Mouse (Mus musculus): ENCODE data around the gene Rpap3. TPM values are rescaled to one million over a fixed set of nuclear protein-coding genes. Genes with fewer than 3 reads are reported as not detected.

Rpap3 gene
- total RNA-seq, 2 experiments from 2014 or later: 21.2 to 22.8 TPM

DNA sequence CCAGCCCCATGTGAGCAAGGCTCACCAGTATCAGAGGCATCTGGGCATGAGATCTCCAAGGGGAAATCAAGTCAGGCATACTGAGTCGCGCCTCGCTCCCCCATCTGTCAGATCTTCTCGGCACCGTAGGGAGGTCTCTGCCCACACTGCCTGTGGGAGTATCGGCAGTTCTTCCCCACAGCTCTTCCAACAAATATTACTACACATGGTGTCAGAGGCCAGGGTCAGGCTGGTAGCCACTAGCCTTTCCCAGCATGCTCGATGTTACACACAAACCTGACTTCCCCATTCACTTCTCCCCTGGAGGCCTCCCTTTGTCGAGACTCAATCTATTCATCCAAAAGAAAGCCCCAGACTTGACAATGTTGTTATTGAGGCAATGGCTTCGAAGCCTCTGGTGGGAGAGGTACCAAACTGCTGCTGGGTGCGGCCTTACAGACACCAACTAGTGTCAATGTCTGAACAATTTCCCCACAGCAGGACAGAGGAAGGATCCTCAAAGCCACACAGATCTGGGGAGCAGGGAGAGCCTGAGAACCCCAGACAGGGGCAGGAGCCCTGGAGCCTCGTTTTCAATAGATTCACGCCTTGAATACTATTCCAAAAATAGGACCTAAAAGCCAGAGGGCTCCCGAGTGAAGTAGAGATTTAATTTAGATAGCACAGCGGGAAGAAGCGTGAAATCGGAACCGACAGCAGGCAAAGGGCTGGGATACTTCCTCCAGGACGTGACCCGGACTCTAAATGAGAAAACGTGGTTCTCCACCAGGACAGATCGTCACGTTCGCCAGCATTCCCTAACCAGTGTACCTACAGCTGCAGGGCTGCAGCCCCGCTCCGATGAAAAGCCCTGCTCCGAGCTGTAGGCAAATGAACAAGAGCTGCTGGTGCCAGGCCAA is 47.5 kb downstream of the Rpap3 start:
- DNase-seq (ENCODE audit: low spot score in 2 of 2): no peak

GRCm38 (mm10) chr15:97657420-97657819 is 48.2 kb downstream of the Rpap3 start:
- no peak for DNase-seq (ENCODE audit: low spot score in 2 of 2)

GRCm38 (mm10) chr15:97649726-97650125 is 55.9 kb downstream of the Rpap3 start:
- no peak for DNase-seq (ENCODE audit: low spot score in 2 of 2)

DNA sequence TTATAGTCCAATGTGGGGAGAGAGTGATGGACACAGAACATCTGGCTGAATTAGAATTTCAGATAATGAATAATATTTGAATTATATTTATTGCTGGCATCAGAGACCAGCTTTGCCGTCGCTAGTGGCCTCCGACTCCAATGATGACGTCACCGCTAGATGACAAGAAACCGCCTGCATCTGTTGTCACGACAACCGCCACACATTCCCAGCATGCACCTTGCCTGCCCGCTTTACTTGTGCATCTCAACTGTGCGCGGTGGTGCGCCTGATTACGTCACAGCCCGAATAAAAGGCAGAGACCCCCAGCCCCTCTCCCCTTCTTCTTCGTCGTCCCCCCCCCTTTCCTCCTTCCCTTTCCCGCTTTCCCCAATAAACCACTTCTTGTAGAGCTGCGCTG is 57.4 kb downstream of the Rpap3 start:
- DNase-seq (ENCODE audit: low spot score in 2 of 2): peak; percentile 32 to 75

- no peak for DNase-seq (ENCODE audit: low spot score in 2 of 2)
Measured at GRCm38 (mm10) chr15:97646426-97646825, 59.2 kb downstream of the Rpap3 start.

DNA sequence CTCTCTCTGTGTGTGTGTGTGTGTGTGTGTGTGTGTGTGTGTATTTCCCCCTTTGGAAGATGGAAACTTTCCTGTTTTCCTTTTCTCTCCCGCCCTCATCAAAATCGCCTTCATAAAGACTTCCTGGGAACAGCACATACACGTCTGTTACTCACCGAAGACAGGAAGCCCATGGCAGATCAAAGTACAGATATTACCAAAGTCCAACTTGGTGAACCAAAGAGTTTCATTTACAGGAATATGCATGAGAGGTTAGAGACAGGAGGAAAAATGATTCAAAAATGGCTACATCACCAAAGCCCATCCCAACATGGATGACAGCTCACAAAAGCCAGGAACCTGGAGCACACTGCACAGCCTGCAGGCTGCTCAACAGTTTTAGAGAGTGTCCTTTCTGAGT is 61.6 kb downstream of the Rpap3 start:
- no peak for DNase-seq (ENCODE audit: low spot score in 2 of 2)

Other genes starting within 250 kb of the Rpap3 start
- gene Endou, start 25.5 kb upstream of the Rpap3 start, total RNA-seq (2021): 1 to 10 TPM; 1.2 TPM
- 10 to 100 TPM; 50.0 to 52.0 TPM for gene Rapgef3, start 62.1 kb upstream of the Rpap3 start, total RNA-seq (2021)
- gene Slc48a1, start 72.7 kb upstream of the Rpap3 start, total RNA-seq (2021): 100 to 1,000 TPM; 138 to 140 TPM
- gene Hdac7, start 138.7 kb upstream of the Rpap3 start, total RNA-seq (2021): 10 to 100 TPM; 17.9 to 20.7 TPM
- gene Vdr, start 204.8 kb upstream of the Rpap3 start, total RNA-seq (2021): under 1 TPM; 0.07 to 0.48 TPM

Measured in layer of hippocampus, adult 18-20 months (tissue).